Mouse (Mus musculus) lung, embryonic 15.5 days (tissue): ENCODE measurements around the gene Ndufv1. TPM values are rescaled to one million over a fixed set of nuclear protein-coding genes. Genes with fewer than 3 reads are reported as not detected.

Experiments used
- ATAC-seq: fragments of 200-750 bp; cut with Nextera tagmentation; 2 replicates; pipeline ENCODE4 v1.8.0; 2017; ENCODE audit warnings: moderate number of reproducible peaks, borderline replicate concordance; ENCODE audit not compliant: low FRiP score, low TSS enrichment; ENCODE audit errors: extremely low read depth
- H3K27ac ChIP-seq: fragments of 300-500 bp; sonication (generic); 2 replicates; pipeline ENCODE4 v1.5.1; 2015; ENCODE audit warnings: moderate library complexity, mild to moderate bottlenecking, inconsistent platforms
- H3K27me3 ChIP-seq: fragments of 300-500 bp; sonication (generic); 2 replicates; pipeline ENCODE4 v1.6.1; 2015; ENCODE audit warnings: inconsistent platforms
- H3K36me3 ChIP-seq: fragments of 300-500 bp; sonication (generic); 2 replicates; pipeline ENCODE4 v1.6.1; 2015; ENCODE audit warnings: inconsistent platforms
- H3K4me1 ChIP-seq: fragments of 300-500 bp; sonication (generic); 2 replicates; pipeline ENCODE4 v1.6.1; 2015; ENCODE audit warnings: inconsistent platforms
- H3K4me2 ChIP-seq: fragments of 300-500 bp; sonication (generic); 2 replicates; pipeline ENCODE4 v1.6.1; 2015; ENCODE audit warnings: inconsistent platforms, mild to moderate bottlenecking, moderate library complexity
- H3K4me3 ChIP-seq: fragments of 300-500 bp; sonication (generic); 2 replicates; pipeline ENCODE4 v1.5.1; 2015; ENCODE audit warnings: mild to moderate bottlenecking, inconsistent platforms
- H3K9ac ChIP-seq: fragments of 300-500 bp; sonication (generic); 2 replicates; pipeline ENCODE4 v1.6.1; 2015; ENCODE audit warnings: inconsistent platforms
- H3K9me3 ChIP-seq: fragments of 300-500 bp; sonication (generic); 2 replicates; pipeline ENCODE4 v1.6.1; 2016; ENCODE audit warnings: inconsistent platforms
- WGBS: fragments of 180-500 bp; shearing (Covaris S2); methylation state at CpG from one replicate; pipeline ENCODE4 v1.1.7; 2015; 5-methylcytosine and 5-hydroxymethylcytosine counted together
- polyA plus RNA-seq: library from polyadenylated mRNA; unstranded; fragments of >200 nt; fragmentation: Nextera tagmentation; extraction: Ambion mirVana; gene quantifications from 2 replicates; pipeline ENCODE4 v1.2.1, GENCODE M21; 2015

Gene Ndufv1
- polyA plus RNA-seq, 1 experiment from 2014 or later, result 199 TPM

DNA sequence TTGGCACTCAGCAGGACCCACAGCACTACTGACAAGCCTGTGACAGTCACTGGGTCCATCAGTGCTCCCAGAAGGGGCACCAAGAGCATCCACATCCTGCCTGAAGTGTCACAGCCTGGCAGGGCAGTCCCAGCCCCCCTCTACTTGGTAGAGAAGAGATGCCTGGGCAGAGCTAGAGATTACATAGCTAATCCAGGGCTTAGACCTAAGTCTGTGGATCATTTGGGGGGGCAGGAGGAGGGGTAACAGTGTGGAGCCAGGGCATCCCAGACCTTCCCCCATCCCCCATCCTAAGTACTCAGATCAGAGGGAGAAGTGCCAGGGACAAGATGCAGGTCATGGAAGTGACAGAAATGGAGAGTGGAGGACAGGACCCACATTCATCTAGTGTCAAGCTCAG, 2.2 kb upstream of the Ndufv1 start:
- no peak overlapping the region for H3K27ac ChIP-seq
- no peak overlapping the region for H3K4me2 ChIP-seq
- peaks cover 9% of the 10 kb centered on the region for H3K36me3 ChIP-seq
- H3K4me1 ChIP-seq, result peaks cover 15% of the 10 kb centered on the region
- no peak overlapping the region for H3K9ac ChIP-seq
- no peak overlapping the region for H3K4me3 ChIP-seq
- no peaks in the 10 kb centered on the region for H3K27me3 ChIP-seq
- no peaks in the 10 kb centered on the region for H3K9me3 ChIP-seq
- no peak for ATAC-seq

DNA sequence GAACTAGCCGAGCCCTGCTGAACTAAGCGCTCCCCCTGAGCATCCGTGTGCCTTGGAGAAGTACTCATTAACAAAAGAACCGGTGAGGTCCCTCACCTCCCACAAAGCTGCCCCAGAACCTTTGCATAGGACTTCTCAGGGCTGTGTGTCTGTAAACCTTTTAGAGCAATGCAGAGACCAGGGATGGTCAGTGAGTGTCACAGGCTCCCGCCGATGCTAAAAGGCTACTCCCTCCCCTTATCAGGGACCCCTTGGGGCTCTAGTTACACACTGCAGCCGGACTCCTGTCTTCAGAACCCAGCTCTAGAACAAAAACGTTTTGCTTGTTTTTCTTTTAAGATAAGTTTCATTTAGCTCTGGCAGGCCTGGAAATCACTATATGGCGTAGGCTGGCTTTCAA, 460 bp upstream of the Ndufv1 start:
- Histone ChIP-seq H3K9me3 (no peaks in the 10 kb centered on the region), H3K27ac (no peak overlapping the region), H3K9ac (peak overlapping the region; percentile 39), H3K36me3 (peaks cover 22% of the 10 kb centered on the region), H3K4me3 (peak overlapping the region; percentile 62), H3K4me1 (peaks cover 11% of the 10 kb centered on the region), H3K27me3 (no peaks in the 10 kb centered on the region), H3K4me2 (peak overlapping the region; percentile 57)
- 11% methylated on average over 9 of the region's 9 CpGs for WGBS
- ATAC-seq, result peak; percentile 21; the same call in 1 of the 2 replicates

DNA sequence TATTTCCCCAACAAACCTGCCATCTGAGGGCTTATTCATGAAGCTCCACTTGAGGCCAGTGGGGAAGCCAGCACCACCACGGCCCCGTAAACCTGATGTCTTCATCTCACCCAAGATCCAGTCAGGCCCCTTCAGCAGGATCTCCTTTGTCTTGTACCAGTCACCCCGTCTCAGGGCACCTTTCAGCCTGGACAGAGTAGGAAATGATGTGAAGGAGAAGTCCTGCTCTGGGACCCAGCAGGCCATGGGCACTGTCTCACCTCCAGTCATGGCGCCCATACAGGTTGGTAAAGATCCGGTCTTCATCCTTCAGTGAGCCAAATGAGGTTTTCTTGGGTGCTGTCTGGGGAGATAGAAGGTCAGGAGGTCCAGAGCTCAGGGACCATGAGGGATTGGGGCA, 1.5 kb downstream of the Ndufv1 start:
- 90% methylated on average over 5 of the region's 5 CpGs for WGBS
- no peak for ATAC-seq
- H3K9ac ChIP-seq, result no peak overlapping the region
- H3K4me2 ChIP-seq, result no peak overlapping the region
- no peaks in the 10 kb centered on the region for H3K9me3 ChIP-seq
- H3K4me1 ChIP-seq, result peaks cover 11% of the 10 kb centered on the region
- peaks cover 42% of the 10 kb centered on the region for H3K36me3 ChIP-seq
- no peaks in the 10 kb centered on the region for H3K27me3 ChIP-seq
- H3K27ac ChIP-seq, result no peak overlapping the region
- 0 out of 2 replicates have a peak overlapping the region, but pooled peaks have one; percentile 11 for H3K4me3 ChIP-seq

DNA sequence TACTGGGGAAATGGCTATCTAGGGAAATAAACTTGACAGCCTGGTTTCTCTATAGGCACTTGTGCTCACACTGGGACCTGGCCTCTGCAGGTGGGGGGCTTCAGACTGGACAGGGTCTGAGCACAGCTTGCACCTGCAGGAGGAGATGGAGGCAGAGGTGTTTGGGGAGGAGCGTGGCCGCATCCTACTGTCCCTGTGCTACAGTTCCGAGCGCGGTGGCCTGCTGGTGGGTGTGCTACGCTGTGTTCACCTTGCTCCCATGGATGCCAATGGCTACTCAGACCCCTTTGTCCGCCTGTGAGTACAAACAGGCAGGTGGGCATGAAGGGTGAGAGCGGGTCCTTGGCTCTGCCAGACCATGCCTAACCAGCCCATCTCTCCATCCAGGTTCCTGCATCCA, 6.6 kb downstream of the Ndufv1 start:
- peaks cover 44% of the 10 kb centered on the region for H3K36me3 ChIP-seq
- 93% methylated on average over 8 of the region's 8 CpGs for WGBS
- peaks cover 6% of the 10 kb centered on the region for H3K4me1 ChIP-seq
- H3K27ac ChIP-seq, result no peak overlapping the region
- H3K27me3 ChIP-seq, result no peaks in the 10 kb centered on the region
- no peak for ATAC-seq
- H3K9me3 ChIP-seq, result no peaks in the 10 kb centered on the region
- no peak overlapping the region for H3K9ac ChIP-seq
- no peak overlapping the region for H3K4me3 ChIP-seq
- no peak overlapping the region for H3K4me2 ChIP-seq

DNA sequence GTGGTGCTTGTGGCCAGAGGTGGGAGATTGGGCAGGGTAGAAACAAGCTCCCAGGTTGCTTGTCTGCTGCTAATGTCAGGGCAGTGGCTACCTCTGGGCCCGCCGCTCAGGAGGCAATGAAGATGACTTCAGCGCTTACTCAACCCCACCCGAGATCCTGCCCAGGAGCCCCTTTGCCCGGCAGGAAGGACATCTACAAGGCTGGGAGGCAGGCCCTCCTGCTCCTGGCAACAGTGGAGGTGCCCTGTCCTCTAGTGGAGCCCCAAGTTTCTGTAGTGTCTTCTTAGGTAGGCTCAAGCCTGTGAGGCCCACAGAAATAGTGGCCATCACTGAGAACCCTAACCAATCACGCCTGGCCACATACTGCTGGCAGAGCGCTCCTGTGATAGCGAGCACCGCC, 7.5 kb downstream of the Ndufv1 start:
- ATAC-seq, result no peak
- no peak overlapping the region for H3K4me2 ChIP-seq
- H3K4me1 ChIP-seq, result peaks cover 8% of the 10 kb centered on the region
- no peak overlapping the region for H3K4me3 ChIP-seq
- H3K9ac ChIP-seq, result no peak overlapping the region
- peaks cover 39% of the 10 kb centered on the region for H3K36me3 ChIP-seq
- no peaks in the 10 kb centered on the region for H3K27me3 ChIP-seq
- no peaks in the 10 kb centered on the region for H3K9me3 ChIP-seq
- no peak overlapping the region for H3K27ac ChIP-seq
- 85% methylated on average over 9 of the region's 9 CpGs for WGBS

DNA sequence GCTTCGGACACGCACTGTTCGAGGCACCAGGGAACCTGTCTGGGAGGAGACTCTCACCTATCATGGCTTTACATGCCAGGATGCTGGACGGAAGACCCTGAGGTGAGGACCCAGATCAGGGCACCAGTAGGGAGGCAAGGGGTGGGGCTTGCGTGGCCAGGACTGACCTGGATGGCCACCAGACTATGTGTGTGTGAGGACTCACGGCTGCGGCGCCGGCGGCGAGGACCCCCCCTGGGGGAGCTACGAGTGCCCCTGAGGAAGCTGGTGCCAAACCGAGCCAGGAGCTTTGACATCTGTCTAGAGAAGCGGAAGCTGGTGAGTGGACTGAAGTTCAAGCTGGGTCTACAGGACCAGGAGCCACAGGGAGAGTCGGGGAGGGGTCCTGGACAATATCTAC, 8.3 kb downstream of the Ndufv1 start:
- Histone ChIP-seq H3K36me3 (peaks cover 32% of the 10 kb centered on the region), H3K9ac (no peak overlapping the region), H3K27me3 (no peaks in the 10 kb centered on the region), H3K4me3 (no peak overlapping the region), H3K4me2 (no peak overlapping the region), H3K9me3 (no peaks in the 10 kb centered on the region), H3K27ac (no peak overlapping the region), H3K4me1 (peaks cover 14% of the 10 kb centered on the region)
- ATAC-seq, result no peak
- WGBS, result 79% methylated on average over 15 of the region's 15 CpGs

DNA sequence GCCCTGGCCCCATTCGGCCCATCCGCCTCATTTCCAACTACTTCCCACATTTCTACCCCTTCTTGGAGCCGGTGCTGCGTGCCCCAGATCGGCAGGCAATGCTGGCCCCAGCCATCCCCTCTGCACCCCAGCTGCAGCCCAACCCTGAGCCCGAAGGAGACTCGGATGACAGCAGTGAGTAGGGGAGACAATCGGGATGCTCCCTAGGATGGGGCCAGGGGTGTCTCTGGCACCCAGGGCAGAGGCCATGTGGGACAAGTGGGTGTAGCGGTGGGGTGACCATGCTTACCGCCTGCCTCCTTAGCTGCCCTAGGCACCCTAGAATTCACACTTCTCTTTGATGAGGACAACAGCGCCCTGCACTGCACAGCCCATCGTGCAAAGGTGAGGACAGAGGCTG, 9.0 kb downstream of the Ndufv1 start:
- no peak overlapping the region for H3K4me2 ChIP-seq
- no peak overlapping the region for H3K27ac ChIP-seq
- no peak overlapping the region for H3K4me3 ChIP-seq
- WGBS, result 72% methylated on average over 12 of the region's 12 CpGs
- no peak for ATAC-seq
- peaks cover 16% of the 10 kb centered on the region for H3K4me1 ChIP-seq
- no peak overlapping the region for H3K9ac ChIP-seq
- peaks cover 29% of the 10 kb centered on the region for H3K36me3 ChIP-seq
- no peaks in the 10 kb centered on the region for H3K27me3 ChIP-seq
- no peaks in the 10 kb centered on the region for H3K9me3 ChIP-seq

DNA sequence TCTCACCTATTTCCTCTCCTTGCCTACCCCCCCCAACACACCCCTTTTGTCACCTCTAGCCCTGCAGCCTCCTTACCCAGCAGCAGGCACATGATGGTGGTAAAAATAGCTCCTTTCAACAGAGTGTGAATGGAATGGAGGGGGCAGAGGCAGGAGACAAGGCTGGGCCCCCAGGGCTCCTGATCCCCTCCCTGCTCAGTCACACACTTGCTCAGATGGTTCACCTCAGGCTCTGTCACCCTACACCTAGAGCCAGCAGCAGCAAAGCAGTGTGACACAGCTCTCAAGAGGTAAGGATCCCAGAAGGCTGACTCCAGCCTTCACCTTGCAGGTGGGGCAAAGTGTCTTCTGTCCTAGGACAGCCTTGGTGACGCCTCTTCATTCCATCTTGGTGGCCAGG, 9.5 kb downstream of the Ndufv1 start, which contains the start of gene Doc2g:
Gene Doc2g (plus strand): TSS at position 202 of the 400 bp plus-strand sequence.
- H3K9ac ChIP-seq, result no peak within 1 kb of the TSS
- H3K4me1 ChIP-seq, result peaks cover 16% of the 10 kb centered on the region
- peaks cover 24% of the 10 kb centered on the region for H3K36me3 ChIP-seq
- H3K27me3 ChIP-seq, result no peaks in the 10 kb centered on the region
- no peak within 1 kb of the TSS for H3K4me2 ChIP-seq
- H3K4me3 ChIP-seq, result no peak within 1 kb of the TSS
- H3K27ac ChIP-seq, result no peak within 1 kb of the TSS
- ATAC-seq, result no peak
- H3K9me3 ChIP-seq, result no peaks in the 10 kb centered on the region
- WGBS, result 56% methylated on average over 1 of the region's 1 CpGs

DNA sequence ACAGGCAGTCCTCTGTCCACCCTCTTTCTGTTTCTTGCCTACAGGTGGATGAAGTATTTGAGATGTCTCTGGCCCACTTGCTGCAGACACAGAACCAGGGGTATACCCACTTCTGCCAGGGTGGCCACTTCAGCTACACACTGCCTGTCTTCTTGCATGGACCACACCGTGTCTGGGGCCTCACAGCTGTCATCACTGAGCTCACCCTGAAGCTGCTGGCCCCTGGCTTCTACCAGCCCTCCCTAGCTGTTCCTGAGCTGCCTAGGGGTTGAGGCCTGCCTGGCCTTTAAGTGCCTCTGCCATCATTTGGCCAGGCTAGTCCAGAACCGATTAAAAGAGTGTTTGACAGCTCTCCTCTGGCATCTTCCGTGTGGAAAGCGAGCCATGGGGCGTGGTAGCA, 10.9 kb downstream of the Ndufv1 start:
- Histone ChIP-seq H3K9me3 (no peaks in the 10 kb centered on the region), H3K36me3 (peaks cover 10% of the 10 kb centered on the region), H3K27me3 (no peaks in the 10 kb centered on the region), H3K27ac (no peak overlapping the region), H3K4me1 (peaks cover 16% of the 10 kb centered on the region), H3K4me2 (peak overlapping the region; percentile 95; the same call in 1 of the 2 replicates), H3K4me3 (no peak overlapping the region), H3K9ac (0 out of 2 replicates have a peak overlapping the region, but pooled peaks have one; percentile 92)
- no peak for ATAC-seq
- 75% methylated on average over 5 of the region's 5 CpGs for WGBS

DNA sequence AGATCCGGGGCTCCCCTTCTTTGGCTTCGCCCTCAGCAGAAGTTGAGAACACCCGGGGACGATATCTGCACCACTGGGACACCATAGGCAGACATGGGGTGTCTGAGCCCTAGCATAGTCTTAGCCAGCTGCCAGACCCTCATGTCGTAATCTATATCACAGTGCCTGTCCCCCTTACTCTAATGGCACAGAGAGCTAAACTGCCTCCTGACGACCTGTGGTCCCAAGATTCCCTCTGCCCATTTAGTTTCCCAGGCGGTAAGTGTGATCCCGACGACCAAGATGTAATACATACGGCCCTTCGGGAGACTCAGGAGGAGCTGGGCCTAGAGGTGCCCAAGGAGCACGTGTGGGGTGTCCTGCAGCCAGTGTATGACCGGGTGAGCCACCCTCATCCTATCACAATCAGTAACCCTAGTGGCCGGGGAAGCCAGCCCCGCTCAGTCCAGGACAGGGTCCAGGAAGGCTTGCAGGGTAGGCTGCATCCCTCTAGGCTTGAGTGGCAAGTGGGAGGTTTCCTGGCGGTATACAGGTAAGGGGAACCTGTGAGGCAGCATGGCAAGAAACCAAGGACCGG, 11.6 kb downstream of the Ndufv1 start:
- Histone ChIP-seq H3K9me3 (no peaks in the 10 kb centered on the region), H3K4me3 (peak overlapping the region; percentile 91), H3K36me3 (peaks cover 3% of the 10 kb centered on the region; the same call in 1 of the 2 replicates), H3K4me2 (peak overlapping the region; percentile 95), H3K27me3 (no peaks in the 10 kb centered on the region), H3K27ac (peak overlapping the region; percentile 100), H3K9ac (peak overlapping the region; percentile 92), H3K4me1 (peaks cover 18% of the 10 kb centered on the region)
- ATAC-seq, result no peak
- WGBS, result 15% methylated on average over 17 of the region's 17 CpGs

DNA sequence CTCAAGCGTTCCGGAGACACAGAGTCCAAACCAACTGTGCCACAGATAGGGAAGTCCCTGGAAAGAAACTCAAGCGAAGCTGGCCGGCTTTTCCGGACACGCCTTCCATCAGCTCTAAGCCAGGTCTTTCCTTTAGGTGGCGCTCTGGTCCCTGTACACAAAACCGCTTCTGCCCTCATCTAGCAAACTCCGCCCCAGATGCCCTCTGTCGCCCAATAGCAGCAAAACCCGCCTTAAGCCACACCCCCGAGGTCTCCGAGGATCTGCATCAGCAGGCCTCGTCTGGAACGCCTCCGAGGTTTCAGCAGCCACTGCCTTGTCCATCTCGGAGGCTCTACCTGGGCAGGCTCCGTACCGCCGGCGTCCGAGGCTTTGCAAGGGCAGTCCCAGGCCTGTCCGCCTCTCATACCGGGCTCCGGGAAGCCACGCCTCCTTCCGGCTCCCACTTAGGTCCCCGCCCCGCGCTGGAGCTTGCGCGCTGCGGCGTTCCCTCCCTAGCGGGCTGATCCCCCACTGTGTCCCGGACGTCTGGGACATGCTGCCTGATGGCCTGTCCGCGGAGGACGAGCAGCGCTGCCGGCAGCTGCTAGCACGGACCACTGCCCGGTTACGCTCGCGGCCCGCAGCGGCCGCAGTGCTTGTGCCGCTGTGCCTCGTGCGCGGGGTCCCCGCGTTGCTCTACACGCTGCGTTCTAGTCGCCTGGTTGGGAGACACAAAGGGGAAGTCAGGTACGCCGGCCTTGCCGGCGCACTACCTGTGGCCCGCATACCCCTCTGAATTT, 12.3 kb downstream of the Ndufv1 start, which contains the start of the genes Nudt8 and Gm49405:
Gene Nudt8 (plus strand): TSS at position 462 of the 782 bp plus-strand sequence.
Gene Gm49405 (plus strand): TSS at position 508 of the 782 bp plus-strand sequence.
- H3K36me3 ChIP-seq, result no peaks in the 10 kb centered on the region
- peaks cover 23% of the 10 kb centered on the region for H3K4me1 ChIP-seq
- H3K9me3 ChIP-seq, result no peaks in the 10 kb centered on the region
- peak within 1 kb of the TSS; percentile 92 for H3K9ac ChIP-seq
- peak; percentile 93 for ATAC-seq
- under 1% methylated on average over 64 of the region's 64 CpGs for whole genome bisulfite sequencing
- no peaks in the 10 kb centered on the region for H3K27me3 ChIP-seq
- H3K4me3 ChIP-seq, result peak within 1 kb of the TSS; percentile 91
- H3K27ac ChIP-seq, result peak within 1 kb of the TSS; percentile 100
- peak within 1 kb of the TSS; percentile 95 for H3K4me2 ChIP-seq

DNA sequence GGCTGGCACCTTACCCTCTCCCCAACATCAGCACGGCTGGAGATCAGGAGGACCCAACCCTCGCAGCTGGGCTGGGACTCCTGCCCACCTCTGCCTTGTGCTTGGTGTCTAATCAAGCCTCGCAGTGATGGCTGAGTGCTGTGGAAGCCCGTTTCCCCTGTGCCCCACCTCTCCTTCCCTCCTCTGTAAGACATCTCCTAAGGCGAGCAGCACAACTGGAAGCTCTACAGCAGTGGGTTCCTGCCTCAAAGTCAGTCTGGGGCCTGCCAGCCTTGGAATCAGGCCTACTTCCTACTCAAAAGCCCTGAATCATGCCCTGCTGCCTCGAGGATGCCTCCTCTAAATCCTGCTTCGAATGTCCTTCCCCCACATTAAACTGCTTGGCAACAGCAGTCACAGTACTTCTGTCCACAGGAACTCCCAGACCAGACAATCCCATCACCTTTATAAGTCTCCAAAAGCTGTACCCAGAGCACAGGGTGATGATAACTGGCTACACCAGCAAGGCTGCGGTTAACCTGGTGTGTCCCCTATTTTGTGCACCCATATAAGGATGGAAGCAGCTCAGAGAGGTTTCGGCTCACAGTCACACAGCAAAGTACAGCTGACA, 13.4 kb downstream of the Ndufv1 start:
- 78% methylated on average over 9 of the region's 9 CpGs for WGBS
- peak overlapping the region; percentile 95 for H3K4me2 ChIP-seq
- no peak overlapping the region for H3K27ac ChIP-seq
- no peaks in the 10 kb centered on the region for H3K36me3 ChIP-seq
- H3K4me3 ChIP-seq, result no peak overlapping the region; the same call in 1 of the 2 replicates
- no peak for ATAC-seq
- peaks cover 23% of the 10 kb centered on the region for H3K4me1 ChIP-seq
- no peaks in the 10 kb centered on the region for H3K9me3 ChIP-seq
- no peaks in the 10 kb centered on the region for H3K27me3 ChIP-seq
- H3K9ac ChIP-seq, result no peak overlapping the region
